Comparison of ENCODE assay signal across 18 mouse cellular contexts in genomic region chr3:149626186-149626585, GRCm38 (mm10).
A peak's percentile ranks its signal among the peaks of the same experiment; 100 is the strongest.
DNase-seq lines count a peak whose midpoint lies in the region; ATAC-seq lines count a peak whose summit lies in the region.
"Had no signal": no experiment of that assay in that cellular context is flagged by ENCODE, and none has a peak within 500 bp of the region (broad histone marks: within the 10 kb centered on the region; RNA-seq: fewer than 3 reads in every experiment).

No protein-coding gene starts in this region.

- no peak overlapping the region for H3K9ac ChIP-seq in kidney, embryonic 16.5 days (replicated peaks; ENCODE audit: low read length)
- H3K9ac ChIP-seq: embryonic facial prominence, embryonic 12.5 days; forebrain, embryonic 13.5 days; forebrain, postnatal 0 days; heart, embryonic 12.5 days; hindbrain, embryonic 14.5 days had no signal

- H3K4me1 ChIP-seq in kidney, embryonic 16.5 days (ENCODE audit: insufficient read depth, low read length): no peaks in the 10 kb centered on the region
- H3K4me1 ChIP-seq: embryonic facial prominence, embryonic 12.5 days; forebrain, embryonic 13.5 days; heart, embryonic 12.5 days; hindbrain, embryonic 10.5 days had no signal

- peak; percentile 17 for DNase-seq in adrenal gland, postnatal 10 days
- no peak for DNase-seq in adrenal gland, adult 18-20 months (ENCODE audit: low spot score in 2 of 2)
- DNase-seq in kidney, postnatal 10 days: peak; percentile 11
- DNase-seq in lung, postnatal 10 days: peak; percentile 5
- no peak for DNase-seq in lung, postnatal 36 days
- DNase-seq in frontal cortex, adult 2 months (ENCODE audit: extremely low spot score in 1 of 2, low spot score in 1 of 2): no peak
- DNase-seq: cerebellum, adult 11-12 months; cerebellum, adult 9-10 months; cerebellum, postnatal 25 days; forebrain, postnatal 0 days; gastrocnemius, adult 2 months; gastrocnemius, postnatal 25 days had no signal

- H3K27me3 ChIP-seq in kidney, embryonic 16.5 days (ENCODE audit: insufficient read depth, low read length): no peaks in the 10 kb centered on the region
- H3K27me3 ChIP-seq: embryonic facial prominence, embryonic 12.5 days; forebrain, embryonic 13.5 days; heart, embryonic 12.5 days had no signal

- no peak for ATAC-seq in kidney, embryonic 16.5 days (ENCODE audit: low FRiP score, low TSS enrichment)
- ATAC-seq: forebrain, embryonic 13.5 days; forebrain, postnatal 0 days had no signal

- H3K9me3 ChIP-seq in kidney, embryonic 16.5 days (ENCODE audit: low read length): no peaks in the 10 kb centered on the region
- H3K9me3 ChIP-seq: embryonic facial prominence, embryonic 12.5 days; forebrain, embryonic 13.5 days; heart, embryonic 12.5 days; hindbrain, embryonic 10.5 days had no signal

- no peak overlapping the region for H3K27ac ChIP-seq in kidney, embryonic 16.5 days (ENCODE audit: low read length)
- H3K27ac ChIP-seq: embryonic facial prominence, embryonic 12.5 days; forebrain, embryonic 13.5 days; gastrocnemius, adult 2 months; hindbrain, embryonic 10.5 days; hindbrain, embryonic 14.5 days had no signal

- no peak overlapping the region for H3K4me3 ChIP-seq in kidney, embryonic 16.5 days (ENCODE audit: low read length)
- H3K4me3 ChIP-seq: embryonic facial prominence, embryonic 12.5 days; forebrain, embryonic 13.5 days; gastrocnemius, adult 2 months; heart, embryonic 12.5 days; hindbrain, embryonic 10.5 days had no signal

- H3K36me3 ChIP-seq in kidney, embryonic 16.5 days (ENCODE audit: insufficient read depth, low read length): no peaks in the 10 kb centered on the region
- H3K36me3 ChIP-seq: embryonic facial prominence, embryonic 12.5 days; heart, embryonic 12.5 days; hindbrain, embryonic 10.5 days had no signal

- H3K4me2 ChIP-seq in kidney, embryonic 16.5 days (replicated peaks; ENCODE audit: low read depth, low read length): no peak overlapping the region
- H3K4me2 ChIP-seq: embryonic facial prominence, embryonic 12.5 days; forebrain, embryonic 13.5 days; heart, embryonic 12.5 days; hindbrain, embryonic 14.5 days had no signal

Comparison
In these comparisons a context has a peak if more than half of its experiments do, and no peak if none do; other contexts are left out.
1. DNase-seq: peak in adrenal gland, postnatal 10 days (single experiment), kidney, postnatal 10 days (single experiment) and lung, postnatal 10 days (single experiment); none in adrenal gland, adult 18-20 months (0 of 2), lung, postnatal 36 days (single experiment) and frontal cortex, adult 2 months (0 of 2).